Mouse (Mus musculus) kidney, adult 2 months (tissue): ENCODE results near the gene Hdac7. TPM values are rescaled to one million over a fixed set of nuclear protein-coding genes. Genes with fewer than 3 reads are reported as not detected.
A peak's percentile ranks its signal among the peaks of the same experiment; 100 is the strongest.

ENCODE experiments used
- DNase-seq: peaks from one replicate; pipeline ENCODE4 v3.0.0; 2021
- H3K27ac ChIP-seq: fragments of 200-500 bp; 2 replicates; pipeline ENCODE4 v1.5.1; 2012; ENCODE audit warnings: low read depth, low read length, control low read depth, inconsistent platforms; ENCODE audit not compliant: insufficient read depth
- H3K27me3 ChIP-seq: fragments of 200-500 bp; replicated peaks from 2 replicates; pipeline ENCODE4 v1.6.1; 2012; ENCODE audit warnings: mild to moderate bottlenecking, moderate library complexity, low read length, inconsistent platforms; ENCODE audit not compliant: control insufficient read depth, insufficient read depth
- H3K36me3 ChIP-seq: fragments of 200-500 bp; 2 replicates; pipeline ENCODE4 v1.6.1; 2012; ENCODE audit warnings: mild to moderate bottlenecking, moderate library complexity, low read length, inconsistent platforms; ENCODE audit not compliant: control insufficient read depth, insufficient read depth
- H3K4me1 ChIP-seq: fragments of 200-500 bp; 2 replicates; pipeline ENCODE4 v1.6.1; 2011; ENCODE audit warnings: low read length; ENCODE audit not compliant: control insufficient read depth, insufficient read depth
- H3K4me3 ChIP-seq: fragments of 200-500 bp; 2 replicates; pipeline ENCODE4 v1.5.1; 2011; ENCODE audit warnings: mild to moderate bottlenecking, low read depth, low read length, control low read depth; ENCODE audit not compliant: insufficient read depth
- CTCF ChIP-seq: fragments of 200-500 bp; conservative IDR thresholded peaks from 2 replicates; pipeline ENCODE4 v1.5.1; 2011; ENCODE audit warnings: low read depth, mild to moderate bottlenecking, control low read depth, low read length, moderate library complexity, mixed read lengths; ENCODE audit not compliant: insufficient read depth, insufficient read length
- POLR2A ChIP-seq: fragments of 200-500 bp; IDR thresholded peaks from one replicate; pipeline ENCODE4 v1.6.1; 2011; ENCODE audit warnings: low read depth, low read length, control low read depth
- WGBS: fragments of 180-500 bp; shearing (Covaris S2); methylation state at CpG from one replicate; pipeline ENCODE4 v1.1.7; 2018; 5-methylcytosine and 5-hydroxymethylcytosine counted together
- polyA plus RNA-seq: library from polyadenylated mRNA; depleted of rRNA; stranded (reverse); fragments of >200 nt; gene quantifications from 2 replicates; pipeline ENCODE4 v1.2.3, GENCODE M21; 2012

Gene Hdac7
- polyA plus RNA-seq, 1 experiment, result 41.6 TPM

- TF ChIP-seq CTCF (no peak), POLR2A (no peak)
- Histone ChIP-seq H3K36me3 (no peaks in the 10 kb centered on the region), H3K4me3 (no peak overlapping the region), H3K27me3 (no peaks in the 10 kb centered on the region), H3K27ac (peak overlapping the region; percentile 44; the same call in 1 of the 2 replicates), H3K4me1 (peaks cover 36% of the 10 kb centered on the region)
- 31% methylated on average over 21 of the region's 21 CpGs for WGBS
- DNase-seq, result peak; percentile 87
Observed at GRCm38 (mm10) chr15:97813452-97814204, 30.7 kb downstream of the Hdac7 start.

- DNase-seq, result no peak
- peaks cover 36% of the 10 kb centered on the region for H3K4me1 ChIP-seq
- no peaks in the 10 kb centered on the region for H3K36me3 ChIP-seq
- H3K27ac ChIP-seq, result peak overlapping the region; percentile 44
- H3K4me3 ChIP-seq, result no peak overlapping the region
- TF ChIP-seq CTCF (no peak), POLR2A (no peak)
- WGBS, result 59% methylated on average over 7 of the region's 7 CpGs
- no peaks in the 10 kb centered on the region for H3K27me3 ChIP-seq
Observed at GRCm38 (mm10) chr15:97812875-97813274, 31.4 kb downstream of the Hdac7 start.

GRCm38 (mm10) chr15:97812126-97812525 is 32.2 kb downstream of the Hdac7 start:
- Histone ChIP-seq H3K36me3 (no peaks in the 10 kb centered on the region), H3K27me3 (no peaks in the 10 kb centered on the region), H3K4me1 (peaks cover 36% of the 10 kb centered on the region), H3K4me3 (no peak overlapping the region), H3K27ac (peak overlapping the region; percentile 89)
- DNase-seq, result peak; percentile 93
- WGBS, result 16% methylated on average over 6 of the region's 6 CpGs
- TF ChIP-seq CTCF, result no peak
- TF ChIP-seq POLR2A, result no peak

DNA sequence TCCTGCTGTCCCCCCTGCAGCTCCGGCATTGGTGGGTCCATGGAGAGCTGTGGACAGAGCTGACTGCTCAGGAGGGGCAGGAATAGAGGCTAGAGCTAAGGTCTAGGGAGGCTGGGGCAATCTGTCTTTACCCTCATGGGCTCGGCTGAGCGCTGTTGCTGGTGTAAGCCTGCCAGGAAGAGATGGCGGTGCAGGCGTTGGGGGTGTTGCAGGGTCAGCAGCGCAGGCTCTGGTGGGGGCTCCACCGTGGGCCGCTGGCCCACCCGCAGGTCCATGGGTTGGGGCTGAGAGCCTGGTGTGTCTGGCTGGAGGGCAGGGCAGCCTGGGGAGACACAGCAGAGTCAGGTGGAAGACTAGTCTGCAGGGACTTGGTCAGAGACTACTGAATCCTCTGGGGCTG is 33.0 kb downstream of the Hdac7 start:
- Histone ChIP-seq H3K36me3 (no peaks in the 10 kb centered on the region), H3K27me3 (no peaks in the 10 kb centered on the region), H3K4me1 (peaks cover 36% of the 10 kb centered on the region), H3K4me3 (no peak overlapping the region), H3K27ac (peak overlapping the region; percentile 89; the same call in 1 of the 2 replicates)
- 80% methylated on average over 9 of the region's 9 CpGs for WGBS
- no peak for DNase-seq
- no peak for TF ChIP-seq CTCF

DNA sequence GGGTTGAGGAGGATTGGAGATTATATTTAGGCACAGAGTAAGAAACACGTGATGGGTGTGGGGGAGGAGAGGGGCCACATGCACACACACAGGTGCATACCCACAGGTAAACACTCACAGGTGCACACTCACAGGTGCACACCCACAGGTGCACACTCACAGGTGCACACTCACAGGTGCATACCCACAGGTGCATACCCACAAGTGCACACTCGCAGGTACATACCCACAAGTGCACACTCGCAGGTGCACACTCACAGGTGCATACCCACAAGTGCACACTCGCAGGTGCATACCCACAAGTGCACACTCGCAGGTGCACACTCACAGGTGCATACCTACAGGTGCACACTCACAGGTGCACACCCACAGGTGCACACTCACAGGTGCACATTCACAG is 33.9 kb downstream of the Hdac7 start:
- WGBS, result 93% methylated on average over 5 of the region's 5 CpGs
- no peaks in the 10 kb centered on the region for H3K27me3 ChIP-seq
- peaks cover 33% of the 10 kb centered on the region for H3K4me1 ChIP-seq
- TF ChIP-seq POLR2A (no peak), CTCF (no peak)
- no peak overlapping the region for H3K4me3 ChIP-seq
- H3K36me3 ChIP-seq, result no peaks in the 10 kb centered on the region
- H3K27ac ChIP-seq, result no peak overlapping the region
- no peak for DNase-seq

- peak; percentile 76 for TF ChIP-seq CTCF
- TF ChIP-seq POLR2A, result no peak
- whole genome bisulfite sequencing, result 68% methylated on average over 5 of the region's 5 CpGs
- peaks cover 28% of the 10 kb centered on the region for H3K4me1 ChIP-seq
- no peak overlapping the region for H3K27ac ChIP-seq
- H3K4me3 ChIP-seq, result no peak overlapping the region
- no peaks in the 10 kb centered on the region for H3K27me3 ChIP-seq
- DNase-seq, result peak; percentile 85
- no peaks in the 10 kb centered on the region for H3K36me3 ChIP-seq
Observed at GRCm38 (mm10) chr15:97809942-97810341, 34.4 kb downstream of the Hdac7 start.

DNA sequence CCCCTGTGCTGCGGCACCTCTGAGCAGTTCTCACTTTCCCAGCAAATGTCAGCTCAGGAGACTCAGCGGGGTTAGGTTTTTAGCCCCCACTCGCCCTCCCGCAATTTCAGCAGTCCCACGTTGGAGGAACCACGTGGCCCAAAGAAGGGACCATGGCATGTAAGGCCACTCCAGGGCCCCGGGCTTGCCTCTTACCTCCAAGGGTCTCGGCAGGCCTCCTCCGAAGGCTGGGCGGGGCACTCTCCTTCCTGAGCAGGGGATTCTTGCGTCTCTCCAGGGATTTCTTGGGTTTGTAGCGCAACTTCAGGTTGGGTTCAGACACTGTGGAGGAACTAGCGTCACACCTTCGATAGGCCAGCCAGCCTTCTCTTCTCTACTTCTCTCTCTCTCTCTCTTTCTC is 35.1 kb downstream of the Hdac7 start:
- Histone ChIP-seq H3K27me3 (no peaks in the 10 kb centered on the region), H3K36me3 (no peaks in the 10 kb centered on the region), H3K4me3 (no peak overlapping the region), H3K27ac (no peak overlapping the region), H3K4me1 (peaks cover 23% of the 10 kb centered on the region)
- DNase-seq, result no peak
- TF ChIP-seq POLR2A (no peak), CTCF (no peak)
- 89% methylated on average over 14 of the region's 14 CpGs for WGBS
